Mouse (Mus musculus): ENCODE measurements around the gene Ccdc105. TPM values are rescaled to one million over a fixed set of nuclear protein-coding genes. Genes with fewer than 3 reads are reported as not detected.

Gene Ccdc105
- polyA plus RNA-seq (2012; fragmentation: generic; extraction: Trizol): not detected

DNA sequence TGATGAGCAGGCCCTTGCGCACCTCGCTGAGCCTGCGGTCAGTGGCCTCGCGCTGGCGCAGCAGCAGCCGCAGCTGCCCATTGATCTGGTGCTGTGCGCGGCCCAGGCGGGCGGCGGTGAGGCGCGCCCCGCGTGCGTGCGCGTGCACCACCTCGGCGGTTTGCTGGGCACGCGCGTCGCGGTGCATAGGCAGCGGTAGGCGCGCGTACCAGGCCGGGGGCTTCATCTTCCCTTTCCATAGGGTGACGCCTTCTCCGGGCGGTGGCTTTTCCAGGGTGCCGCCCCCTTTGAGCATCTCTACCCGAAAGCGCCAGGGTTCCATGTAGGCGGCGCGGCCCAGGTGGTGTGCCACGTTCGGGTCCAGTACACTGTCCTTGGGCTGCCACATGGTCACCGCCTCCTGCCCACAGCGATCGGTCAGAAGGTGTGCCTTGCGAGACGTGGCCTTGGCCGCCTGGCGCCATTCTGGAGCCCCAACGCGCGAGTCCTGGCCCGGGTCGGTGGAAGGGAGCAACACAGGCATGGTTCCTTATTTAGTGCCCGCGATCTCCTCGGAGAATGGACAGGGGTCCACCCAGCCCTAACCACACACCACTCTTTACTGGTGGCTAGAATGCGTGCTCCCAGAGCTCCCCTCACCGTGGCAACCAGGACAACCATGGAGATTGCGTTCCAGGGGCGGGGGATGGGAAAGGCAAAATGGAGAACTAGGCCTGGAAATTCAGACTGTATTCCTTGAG is at the start of gene Ccdc105:
Ccdc105 (minus strand) TSS at position 614 of the 740 bp plus-strand sequence.
- no peak for TF ChIP-seq SRF (IDR thresholded peaks at IDR 0.05; ENCODE audit: control insufficient read depth, insufficient read length, low read depth)
- TF ChIP-seq POLR2A (IDR thresholded peaks at IDR 0.05; ENCODE audit: insufficient read length, low read depth): no peak
- TF ChIP-seq CEBPB (IDR thresholded peaks at IDR 0.05; ENCODE audit: insufficient read depth, poor library complexity, severe bottlenecking): no peak
- TF ChIP-seq TCF12 (IDR thresholded peaks at IDR 0.05; ENCODE audit: insufficient read depth, poor library complexity, severe bottlenecking): no peak
- TF ChIP-seq TCF3 (IDR thresholded peaks at IDR 0.05; ENCODE audit: insufficient read length, low read depth): no peak
- TF ChIP-seq MYOG (IDR thresholded peaks at IDR 0.05; ENCODE audit: control insufficient read depth in 1 of 3, insufficient read depth in 1 of 3, insufficient read length in 2 of 3, low read depth in 2 of 3): no peak
- TF ChIP-seq USF1 (IDR thresholded peaks at IDR 0.05; ENCODE audit: low read depth): no peak
- TF ChIP-seq E2F4 (IDR thresholded peaks at IDR 0.05; ENCODE audit: insufficient read depth): no peak
- TF ChIP-seq MAX (IDR thresholded peaks at IDR 0.05; ENCODE audit: low read depth): no peak
- no peak for TF ChIP-seq MYOD1 (IDR thresholded peaks at IDR 0.05; ENCODE audit: control insufficient read depth in 1 of 3, insufficient read length in 2 of 3, low read depth in 2 of 3)
- TF ChIP-seq POLR2AphosphoS2 (IDR thresholded peaks at IDR 0.05; ENCODE audit: insufficient read length, low read depth): no peak
- H3K36me3 ChIP-seq (ENCODE audit: control insufficient read depth, insufficient read depth): no peaks in the 10 kb centered on the region
- H3K27me3 ChIP-seq (ENCODE audit: control insufficient read depth, insufficient read depth, insufficient read length): peaks cover 10% of the 10 kb centered on the region
- no peak within 1 kb of the TSS for H3ac ChIP-seq (ENCODE audit: control insufficient read depth, insufficient read length)
- no peak within 1 kb of the TSS for H3K4me3 ChIP-seq
- no peaks in the 10 kb centered on the region for H3K79me2 ChIP-seq (ENCODE audit: control insufficient read depth, insufficient read depth)
- no peak within 1 kb of the TSS for H3K4me2 ChIP-seq (ENCODE audit: low read depth)

DNA sequence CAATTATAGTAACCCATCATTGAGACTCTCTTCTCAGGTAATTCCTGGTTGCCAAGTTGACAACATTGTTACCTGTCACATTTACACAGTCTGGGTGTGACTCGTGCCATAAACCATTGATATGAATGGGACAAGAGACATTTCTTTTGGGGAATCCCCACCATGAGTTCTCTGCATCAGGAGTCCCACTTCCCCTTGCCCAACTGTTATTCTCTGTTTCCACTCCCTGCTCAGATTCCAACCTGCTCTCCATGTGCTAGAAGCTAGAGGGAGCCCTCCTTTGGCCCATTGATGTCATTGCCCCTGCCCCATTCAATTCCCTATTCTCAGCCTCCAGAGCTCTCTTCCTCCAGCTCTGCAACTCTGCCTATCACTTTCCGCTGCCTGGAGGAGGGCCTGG is 48.6 kb upstream of the Ccdc105 start:
- Histone ChIP-seq H3K4me2 (ENCODE audit: low read depth) (no peak overlapping the region), H3K36me3 (ENCODE audit: control insufficient read depth, insufficient read depth) (no peaks in the 10 kb centered on the region), H3K79me2 (ENCODE audit: control insufficient read depth, insufficient read depth) (no peaks in the 10 kb centered on the region), H3K27me3 (ENCODE audit: control insufficient read depth, insufficient read depth, insufficient read length) (no peaks in the 10 kb centered on the region), H3ac (ENCODE audit: control insufficient read depth, insufficient read length) (no peak overlapping the region), H3K4me3 (no peak overlapping the region)
- TF ChIP-seq POLR2A (IDR thresholded peaks at IDR 0.05; ENCODE audit: insufficient read length, low read depth) (no peak), USF1 (IDR thresholded peaks at IDR 0.05; ENCODE audit: low read depth) (no peak), SRF (IDR thresholded peaks at IDR 0.05; ENCODE audit: control insufficient read depth, insufficient read length, low read depth) (no peak), MYOG (IDR thresholded peaks at IDR 0.05; ENCODE audit: control insufficient read depth in 1 of 3, insufficient read depth in 1 of 3, insufficient read length in 2 of 3, low read depth in 2 of 3) (no peak), MYOD1 (IDR thresholded peaks at IDR 0.05; ENCODE audit: control insufficient read depth in 1 of 3, insufficient read length in 2 of 3, low read depth in 2 of 3) (no peak), POLR2AphosphoS2 (IDR thresholded peaks at IDR 0.05; ENCODE audit: insufficient read length, low read depth) (no peak), CEBPB (IDR thresholded peaks at IDR 0.05; ENCODE audit: insufficient read depth, poor library complexity, severe bottlenecking) (no peak), MAX (IDR thresholded peaks at IDR 0.05; ENCODE audit: low read depth) (no peak), TCF12 (IDR thresholded peaks at IDR 0.05; ENCODE audit: insufficient read depth, poor library complexity, severe bottlenecking) (no peak), REST (IDR thresholded peaks at IDR 0.05; ENCODE audit: insufficient read depth, insufficient read length) (no peak), TCF3 (IDR thresholded peaks at IDR 0.05; ENCODE audit: insufficient read length, low read depth) (no peak)

DNA sequence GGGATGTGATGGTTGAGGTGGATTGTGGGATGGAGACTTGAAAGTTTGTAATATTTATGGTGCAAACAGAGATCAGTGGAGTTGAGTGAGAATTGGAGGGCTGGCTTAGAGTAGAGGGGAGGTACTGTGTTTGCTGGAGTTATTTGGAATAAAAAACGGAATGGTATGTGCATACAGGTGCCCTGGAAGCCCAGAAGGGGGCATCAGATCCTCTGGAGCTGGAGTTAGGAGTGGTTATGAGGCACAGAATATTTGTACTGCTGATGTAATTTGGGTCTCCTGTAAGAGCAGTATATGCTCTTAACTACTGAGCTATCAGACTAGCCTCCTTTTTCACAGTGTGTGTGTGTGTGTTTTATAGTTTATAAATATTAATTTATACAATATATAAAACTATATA is 37.7 kb upstream of the Ccdc105 start:
- no peaks in the 10 kb centered on the region for H3K27me3 ChIP-seq (ENCODE audit: control insufficient read depth, insufficient read depth, insufficient read length)
- H3K4me3 ChIP-seq: no peak overlapping the region
- TF ChIP-seq MYOG (IDR thresholded peaks at IDR 0.05; ENCODE audit: control insufficient read depth in 1 of 3, insufficient read depth in 1 of 3, insufficient read length in 2 of 3, low read depth in 2 of 3): no peak
- TF ChIP-seq REST (IDR thresholded peaks at IDR 0.05; ENCODE audit: insufficient read depth, insufficient read length): no peak
- TF ChIP-seq USF1 (IDR thresholded peaks at IDR 0.05; ENCODE audit: low read depth): no peak
- no peak for TF ChIP-seq TCF12 (IDR thresholded peaks at IDR 0.05; ENCODE audit: insufficient read depth, poor library complexity, severe bottlenecking)
- no peak for TF ChIP-seq CEBPB (IDR thresholded peaks at IDR 0.05; ENCODE audit: insufficient read depth, poor library complexity, severe bottlenecking)
- no peak for TF ChIP-seq MYOD1 (IDR thresholded peaks at IDR 0.05; ENCODE audit: control insufficient read depth in 1 of 3, insufficient read length in 2 of 3, low read depth in 2 of 3)
- no peak overlapping the region for H3K4me2 ChIP-seq (ENCODE audit: low read depth)
- H3ac ChIP-seq (ENCODE audit: control insufficient read depth, insufficient read length): no peak overlapping the region
- no peaks in the 10 kb centered on the region for H3K36me3 ChIP-seq (ENCODE audit: control insufficient read depth, insufficient read depth)
- no peaks in the 10 kb centered on the region for H3K79me2 ChIP-seq (ENCODE audit: control insufficient read depth, insufficient read depth)

DNA sequence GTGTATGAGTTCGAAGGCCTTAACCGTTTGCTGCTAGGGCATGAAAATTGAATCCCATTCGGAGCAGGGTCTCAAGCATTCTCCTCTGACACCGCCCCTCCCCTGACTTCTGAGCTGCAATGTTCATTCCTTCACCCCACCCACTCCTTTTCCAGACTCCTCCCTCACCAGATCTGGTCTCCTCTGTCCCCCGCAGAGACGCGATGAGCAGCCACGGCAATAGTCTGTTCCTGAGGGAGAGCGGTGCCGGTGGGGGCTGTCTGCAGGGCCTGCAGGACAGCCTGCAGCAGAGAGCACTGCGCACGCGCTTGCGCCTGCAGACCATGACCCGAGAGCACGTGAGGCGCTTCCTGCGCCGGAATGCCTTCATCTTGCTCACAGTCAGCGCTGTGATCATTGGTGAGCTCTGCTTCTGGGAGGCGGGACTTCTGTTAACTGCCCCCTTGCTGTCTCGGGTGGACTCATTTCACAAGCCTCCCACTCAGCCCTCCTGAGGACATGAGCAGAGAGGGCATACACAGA is 34.8 kb upstream of the Ccdc105 start:
- H3K4me3 ChIP-seq: no peak overlapping the region
- no peak overlapping the region for H3K4me2 ChIP-seq (ENCODE audit: low read depth)
- TF ChIP-seq MYOG (IDR thresholded peaks at IDR 0.05; ENCODE audit: control insufficient read depth in 1 of 3, insufficient read depth in 1 of 3, insufficient read length in 2 of 3, low read depth in 2 of 3): no peak
- no peaks in the 10 kb centered on the region for H3K79me2 ChIP-seq (ENCODE audit: control insufficient read depth, insufficient read depth)
- no peaks in the 10 kb centered on the region for H3K36me3 ChIP-seq (ENCODE audit: control insufficient read depth, insufficient read depth)
- H3ac ChIP-seq (ENCODE audit: control insufficient read depth, insufficient read length): no peak overlapping the region
- no peaks in the 10 kb centered on the region for H3K27me3 ChIP-seq (ENCODE audit: control insufficient read depth, insufficient read depth, insufficient read length)

DNA sequence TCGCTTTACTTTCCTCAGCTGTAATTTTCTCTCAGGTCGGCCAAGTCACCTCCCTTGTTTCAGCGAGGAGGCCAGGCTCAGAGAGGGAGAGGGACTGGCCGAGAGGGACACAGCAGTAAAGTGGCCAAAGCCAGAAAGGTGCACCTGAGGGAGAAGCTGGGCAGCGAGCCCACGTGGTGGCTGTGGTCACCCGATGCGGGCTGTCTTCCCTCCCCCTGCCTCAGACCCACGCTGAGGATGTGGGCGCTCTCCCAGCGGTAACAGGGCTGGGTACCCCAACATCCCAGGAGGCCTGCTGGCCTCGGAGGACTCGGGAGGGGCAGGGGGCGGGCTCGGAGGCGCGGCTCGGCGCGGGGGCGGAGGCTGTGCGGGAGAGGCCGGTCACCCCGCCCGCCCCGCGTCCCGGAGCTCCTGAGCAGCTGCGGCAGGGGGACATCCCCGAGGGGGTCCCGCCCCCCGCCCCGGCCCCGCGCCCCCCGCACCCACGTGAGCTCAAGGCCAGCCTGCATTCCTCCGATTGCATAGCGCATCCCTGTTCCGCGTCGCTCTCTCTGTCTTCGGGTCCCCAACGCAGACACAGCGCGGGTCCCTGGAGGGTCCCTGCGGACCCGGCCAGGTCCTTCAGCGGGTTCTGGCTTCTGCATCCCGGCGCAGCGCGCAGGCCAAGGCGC is 27.3 kb upstream of the Ccdc105 start, which contains the start of gene Slc1a6:
Slc1a6 (plus strand) TSS at position 516 of the 671 bp plus-strand sequence.
- peak within 1 kb of the TSS; percentile 18 for H3K4me2 ChIP-seq (ENCODE audit: low read depth)
- no peaks in the 10 kb centered on the region for H3K27me3 ChIP-seq (ENCODE audit: control insufficient read depth, insufficient read depth, insufficient read length)
- no peak within 1 kb of the TSS for H3ac ChIP-seq (ENCODE audit: control insufficient read depth, insufficient read length)
- no peaks in the 10 kb centered on the region for H3K36me3 ChIP-seq (ENCODE audit: control insufficient read depth, insufficient read depth)
- no peak within 1 kb of the TSS for H3K4me3 ChIP-seq
- no peaks in the 10 kb centered on the region for H3K79me2 ChIP-seq (ENCODE audit: control insufficient read depth, insufficient read depth)
- TF ChIP-seq REST (IDR thresholded peaks at IDR 0.05; ENCODE audit: insufficient read depth, insufficient read length): no peak
- no peak for TF ChIP-seq POLR2AphosphoS2 (IDR thresholded peaks at IDR 0.05; ENCODE audit: insufficient read length, low read depth)
- no peak for TF ChIP-seq USF1 (IDR thresholded peaks at IDR 0.05; ENCODE audit: low read depth)

Data from myocyte (in vitro differentiated cells).